Mouse (Mus musculus): Measurements from ENCODE around the gene Gm21992.

GRCm38 (mm10) chr19:4741482-4741881 is 69.9 kb downstream of the Gm21992 start:
- no peak for TF ChIP-seq POLR2A (IDR thresholded peaks at IDR 0.05; ENCODE audit: insufficient read depth, low read length)
- no peak for TF ChIP-seq CTCF (IDR thresholded peaks at IDR 0.05; ENCODE audit: low read depth, low read length)

Measured in ES-Bruce4 (cell line).